Mouse (Mus musculus) cerebellum, adult 2 months (tissue): Measurements from ENCODE around the gene Hist1h1e. TPM values are rescaled to one million over a fixed set of nuclear protein-coding genes. Genes with fewer than 3 reads are reported as not detected.
"Not testable (repeated sequence)": the region's sequence is repeated elsewhere in the genome, so short reads cannot be mapped to it uniquely, and the experiment has no call there.

Experiments used
- DNase-seq, 2 experiments: peaks; one replicate each; pipeline ENCODE4 v3.0.0; 2021
- H3K27ac ChIP-seq: fragments of 200-500 bp; 2 replicates; pipeline ENCODE4 v1.5.1; 2012; ENCODE audit warnings: low read length, control low read depth, inconsistent platforms; ENCODE audit not compliant: insufficient read depth
- H3K27me3 ChIP-seq: fragments of 200-500 bp; 2 replicates; pipeline ENCODE4 v1.6.1; 2012; ENCODE audit warnings: inconsistent platforms, mild to moderate bottlenecking, low read length, moderate library complexity; ENCODE audit not compliant: control insufficient read depth, insufficient read depth
- H3K4me1 ChIP-seq: fragments of 200-500 bp; 2 replicates; pipeline ENCODE4 v1.6.1; 2011; ENCODE audit warnings: low read length; ENCODE audit not compliant: control insufficient read depth, insufficient read depth
- H3K4me3 ChIP-seq: fragments of 200-500 bp; replicated peaks from 2 replicates; pipeline ENCODE3; 2011; ENCODE audit warnings: mild to moderate bottlenecking, low read depth, low read length, control low read depth; ENCODE audit not compliant: insufficient read depth
- CTCF ChIP-seq: fragments of 200-500 bp; IDR thresholded peaks from 2 replicates; pipeline ENCODE4 v1.5.1; 2011; ENCODE audit warnings: low read depth, mild to moderate bottlenecking, control low read depth, low read length, moderate library complexity, borderline replicate concordance; ENCODE audit not compliant: insufficient read depth
- POLR2A ChIP-seq: fragments of 200-500 bp; IDR thresholded peaks from 2 replicates; pipeline ENCODE4 v1.6.1; 2011; ENCODE audit warnings: low read length, control low read depth, borderline replicate concordance; ENCODE audit not compliant: insufficient read depth
- WGBS: fragments of 180-500 bp; shearing (Covaris S2); methylation state at CpG from one replicate; pipeline ENCODE4 v1.1.7; 2018; 5-methylcytosine and 5-hydroxymethylcytosine counted together
- polyA plus RNA-seq: library from polyadenylated mRNA; depleted of rRNA; stranded (reverse); fragments of >200 nt; gene quantifications from 2 replicates; pipeline ENCODE4 v1.2.3, GENCODE M21; 2012; rRNA removed

Hist1h1e gene
- polyA plus RNA-seq, result 4.1 and 6.1 TPM in 2 replicates

GRCm38 (mm10) chr13:23622175-23622671 lies at the start of gene Hist1h1e:
TSS of gene Hist1h1e (minus strand) at chr13:23622558.
- peak; percentile 92 for TF ChIP-seq POLR2A
- peak; percentile 90 to 91 for DNase-seq
- not testable (repeated sequence) for H3K4me1 ChIP-seq, H3K27me3 ChIP-seq
- peak within 1 kb of the TSS; percentile 75 for H3K4me3 ChIP-seq
- H3K27ac ChIP-seq, result peak within 1 kb of the TSS; percentile 90
- WGBS, result under 1% methylated on average over 53 of the region's 53 CpGs

- Histone ChIP-seq H3K4me1 (no peaks in the 10 kb centered on the region), H3K27ac (no peak overlapping the region), H3K4me3 (no peak overlapping the region), H3K27me3 (no peaks in the 10 kb centered on the region; the same call in 1 of the 2 replicates)
- no peak for DNase-seq
- no peak for TF ChIP-seq CTCF
- TF ChIP-seq POLR2A, result no peak
- 53% methylated on average over 3 of the region's 3 CpGs for WGBS
These were observed 40.2 kb upstream of the Hist1h1e start for GRCm38 (mm10) chr13:23662536-23662935.

- Histone ChIP-seq H3K4me3 (no peak overlapping the region), H3K27me3 (no peaks in the 10 kb centered on the region; the same call in 1 of the 2 replicates), H3K27ac (no peak overlapping the region), H3K4me1 (no peaks in the 10 kb centered on the region)
- DNase-seq, result no peak
- TF ChIP-seq CTCF, result no peak
- TF ChIP-seq POLR2A, result no peak
- WGBS, result 69% methylated on average over 6 of the region's 6 CpGs
These were observed 37.4 kb upstream of the Hist1h1e start for GRCm38 (mm10) chr13:23659636-23660366.

- H3K27me3 ChIP-seq, result no peaks in the 10 kb centered on the region
- TF ChIP-seq POLR2A (no peak), CTCF (no peak)
- H3K27ac ChIP-seq, result no peak overlapping the region
- 24% methylated on average over 1 of the region's 1 CpGs for WGBS
- DNase-seq, result no peak
- H3K4me1 ChIP-seq, result no peaks in the 10 kb centered on the region
- H3K4me3 ChIP-seq, result no peak overlapping the region
These were observed 8.3 kb upstream of the Hist1h1e start for GRCm38 (mm10) chr13:23630653-23631052.

GRCm38 (mm10) chr13:23622861-23623450 lies 598 bp upstream of the Hist1h1e start:
- TF ChIP-seq CTCF (no peak), POLR2A (no peak)
- 25% methylated on average over 7 of the region's 7 CpGs for WGBS
- peak overlapping the region; percentile 79; the same call in 1 of the 2 replicates for H3K27ac ChIP-seq
- H3K4me3 ChIP-seq, result peak overlapping the region; percentile 48
- peaks cover 5% of the 10 kb centered on the region; the same call in 1 of the 2 replicates for H3K4me1 ChIP-seq
- DNase-seq, result no peak
- no peaks in the 10 kb centered on the region for H3K27me3 ChIP-seq

- Histone ChIP-seq H3K4me3 (peak overlapping the region; percentile 68), H3K27ac (peak overlapping the region; percentile 90), H3K27me3 (no peaks in the 10 kb centered on the region), H3K4me1 (peaks cover 5% of the 10 kb centered on the region; the same call in 1 of the 2 replicates)
- TF ChIP-seq CTCF, result no peak
- peak; percentile 25; the same call in 1 of the 2 replicates for TF ChIP-seq POLR2A
- WGBS, result 0% methylated on average over 18 of the region's 18 CpGs
- peak; percentile 55 to 77 for DNase-seq
These were observed 705 bp downstream of the Hist1h1e start for GRCm38 (mm10) chr13:23621532-23622174.

GRCm38 (mm10) chr13:23620733-23621531 lies 1.4 kb downstream of the Hist1h1e start, which contains the start of gene Hist1h2be:
TSS of gene Hist1h2be (minus strand) at chr13:23621124.
- under 1% methylated on average over 27 of the region's 27 CpGs for WGBS
- TF ChIP-seq CTCF, result no peak
- no peak for TF ChIP-seq POLR2A
- Histone ChIP-seq H3K27ac (peak within 1 kb of the TSS; percentile 97), H3K4me3 (peak within 1 kb of the TSS; percentile 88), H3K4me1 (peaks cover 5% of the 10 kb centered on the region; the same call in 1 of the 2 replicates), H3K27me3 (no peaks in the 10 kb centered on the region)
- DNase-seq, result peak; percentile 81 to 92
